Mouse (Mus musculus) CH12.LX (cell line): Measurements from ENCODE around the gene Plekhg2. TPM values are rescaled to one million over a fixed set of nuclear protein-coding genes. Genes with fewer than 3 reads are reported as not detected.

Experiments
- DNase-seq: peaks from one replicate; pipeline ENCODE4 v3.0.0-alpha.2; 2013; ENCODE audit errors: extremely low read depth
- H3K27ac ChIP-seq: 2 replicates; pipeline ENCODE4 v1.5.1; 2012; ENCODE audit warnings: low read depth, mild to moderate bottlenecking, control low read depth, moderate library complexity; ENCODE audit not compliant: insufficient read depth
- H3K27me3 ChIP-seq: replicated peaks from 2 replicates; pipeline ENCODE3; 2012; ENCODE audit warnings: inconsistent platforms
- H3K36me3 ChIP-seq, 2 experiments: replicated peaks in 1 of 2; 2 replicates each; pipeline versions ENCODE3 to v1.6.1; 2012; ENCODE audit warnings: inconsistent platforms in 1 of 2, low read length in 1 of 2, mild to moderate bottlenecking in 1 of 2, mixed read lengths in 1 of 2, moderate library complexity in 1 of 2; ENCODE audit not compliant: control insufficient read depth in 1 of 2, insufficient read depth in 1 of 2
- H3K4me1 ChIP-seq, 2 experiments: 2 replicates each; pipeline ENCODE4 v1.6.1; 2012; ENCODE audit warnings: inconsistent platforms in 1 of 2, moderate library complexity in 1 of 2; ENCODE audit not compliant: insufficient read depth in 2 of 2, control insufficient read depth in 1 of 2
- H3K4me2 ChIP-seq: 2 replicates; pipeline ENCODE4 v1.6.1; 2012; ENCODE audit warnings: low read depth, mild to moderate bottlenecking, control low read depth; ENCODE audit not compliant: poor library complexity, insufficient read depth, severe bottlenecking
- H3K4me3 ChIP-seq, 3 experiments: fragments of 150-350 bp in 1 of 3; sonication (generic) in 1 of 3; replicated peaks in 1 of 3; 2 replicates each; pipeline versions ENCODE3 to v1.5.1; 2011 to 2012; ENCODE audit warnings: low read depth in 2 of 3, low read length in 2 of 3, mild to moderate bottlenecking in 2 of 3, moderate library complexity in 2 of 3, control low read depth in 1 of 3, improper control_type of control experiment in 1 of 3, inconsistent platforms in 1 of 3, mixed read lengths in 1 of 3; ENCODE audit not compliant: poor library complexity in 1 of 3
- H3K79me2 ChIP-seq: replicated peaks from 2 replicates; pipeline ENCODE4 v1.6.1; 2012; ENCODE audit warnings: mild to moderate bottlenecking, moderate library complexity; ENCODE audit not compliant: control insufficient read depth, poor library complexity, insufficient read depth, severe bottlenecking; ENCODE audit errors: extremely low read depth
- H3K9ac ChIP-seq: 2 replicates; pipeline ENCODE4 v1.6.1; 2012; ENCODE audit warnings: low read depth, mild to moderate bottlenecking, control low read depth, moderate library complexity; ENCODE audit not compliant: insufficient read depth
- H3K9me3 ChIP-seq: replicated peaks from 2 replicates; pipeline ENCODE3; 2012; ENCODE audit warnings: low read length, inconsistent platforms, mixed read lengths
- BHLHE40 ChIP-seq: IDR thresholded peaks from 2 replicates; pipeline ENCODE4 v1.6.1; 2011; ENCODE audit warnings: mild to moderate bottlenecking, low read depth, low read length, improper control_type of control experiment
- CHD2 ChIP-seq: IDR thresholded peaks from 2 replicates; pipeline ENCODE4 v1.6.1; 2011; ENCODE audit warnings: low read length, improper control_type of control experiment
- CTCF ChIP-seq, 2 experiments: IDR thresholded peaks in 1 of 2; conservative IDR thresholded peaks in 1 of 2; 2 replicates each; pipeline ENCODE4 v1.5.1; 2011 to 2012; ENCODE audit warnings: low read depth in 2 of 2, low read length in 2 of 2, improper control_type of control experiment in 1 of 2, inconsistent platforms in 1 of 2, mild to moderate bottlenecking in 1 of 2, moderate library complexity in 1 of 2
- ETS1 ChIP-seq: conservative IDR thresholded peaks from 2 replicates; pipeline ENCODE4 v1.6.1; 2012; ENCODE audit warnings: low read depth, mild to moderate bottlenecking, inconsistent platforms, low read length, improper control_type of control experiment, moderate library complexity
- HCFC1 ChIP-seq: IDR thresholded peaks from 2 replicates; pipeline ENCODE4 v1.6.1; 2012; ENCODE audit warnings: low read depth, mild to moderate bottlenecking, inconsistent platforms, low read length, improper control_type of control experiment
- JUN ChIP-seq: IDR thresholded peaks from 2 replicates; pipeline ENCODE4 v1.6.1; 2011; ENCODE audit warnings: low read depth, mild to moderate bottlenecking, low read length, improper control_type of control experiment, moderate library complexity; ENCODE audit not compliant: insufficient read depth
- JUND ChIP-seq: conservative IDR thresholded peaks from 2 replicates; pipeline ENCODE4 v1.6.1; 2011; ENCODE audit warnings: low read depth, low read length, improper control_type of control experiment
- KAT2A ChIP-seq: IDR thresholded peaks from 2 replicates; pipeline ENCODE4 v1.6.1; 2012; ENCODE audit warnings: low read length, improper control_type of control experiment, inconsistent platforms; ENCODE audit not compliant: insufficient replicate concordance
- MEF2A ChIP-seq: IDR thresholded peaks from 2 replicates; pipeline ENCODE4 v1.6.1; 2014; ENCODE audit warnings: low read depth, mild to moderate bottlenecking, inconsistent platforms, low read length, improper control_type of control experiment, borderline replicate concordance
- PAX5 ChIP-seq: IDR thresholded peaks from 2 replicates; pipeline ENCODE4 v1.6.1; 2012; ENCODE audit warnings: low read length, inconsistent platforms, mixed read lengths
- POLR2A ChIP-seq: IDR thresholded peaks from 2 replicates; pipeline ENCODE4 v1.6.1; 2011; ENCODE audit warnings: low read depth, mild to moderate bottlenecking, improper control_type of control experiment, low read length
- POLR2AphosphoS2 ChIP-seq: IDR thresholded peaks from 2 replicates; pipeline ENCODE4 v1.6.1; 2011; ENCODE audit warnings: low read depth, low read length, improper control_type of control experiment
- RAD21 ChIP-seq: IDR thresholded peaks from 2 replicates; pipeline ENCODE4 v1.6.1; 2011; ENCODE audit warnings: low read depth, mild to moderate bottlenecking, low read length, improper control_type of control experiment, moderate library complexity
- RCOR1 ChIP-seq: conservative IDR thresholded peaks from 2 replicates; pipeline ENCODE4 v1.6.1; 2012; ENCODE audit warnings: low read depth, mild to moderate bottlenecking, inconsistent platforms, low read length, improper control_type of control experiment
- SIN3A ChIP-seq: IDR thresholded peaks from 2 replicates; pipeline ENCODE4 v1.6.1; 2012; ENCODE audit warnings: low read length, improper control_type of control experiment, inconsistent platforms
- SMC3 ChIP-seq: IDR thresholded peaks from 2 replicates; pipeline ENCODE4 v1.6.1; 2011; ENCODE audit warnings: low read depth, low read length, improper control_type of control experiment
- TBP ChIP-seq: conservative IDR thresholded peaks from 2 replicates; pipeline ENCODE4 v1.6.1; 2011; ENCODE audit warnings: low read depth, low read length, improper control_type of control experiment
- USF1 ChIP-seq: IDR thresholded peaks from 2 replicates; pipeline ENCODE4 v1.6.1; 2014; ENCODE audit warnings: low read depth, mild to moderate bottlenecking, inconsistent platforms, low read length, improper control_type of control experiment
- USF2 ChIP-seq: conservative IDR thresholded peaks from 2 replicates; pipeline ENCODE4 v1.6.1; 2011; ENCODE audit warnings: low read depth, low read length, improper control_type of control experiment
- ZC3H11A ChIP-seq: IDR thresholded peaks from 2 replicates; pipeline ENCODE4 v1.6.1; 2012; ENCODE audit warnings: low read depth, mild to moderate bottlenecking, inconsistent platforms, low read length, improper control_type of control experiment
- ZKSCAN1 ChIP-seq: IDR thresholded peaks from 2 replicates; pipeline ENCODE4 v1.6.1; 2012; ENCODE audit warnings: low read depth, inconsistent platforms, low read length, improper control_type of control experiment, borderline replicate concordance
- ZNF384 ChIP-seq: IDR thresholded peaks from 2 replicates; pipeline ENCODE4 v1.6.1; 2012; ENCODE audit warnings: low read depth, low read length, improper control_type of control experiment, inconsistent platforms
- dilution Hi-C: fragments of 300-500 bp; cut with MboI; formaldehyde crosslinking; loops from 2 replicates; pipeline ENCODE4 v1.14.3; 2020; ENCODE audit warnings: low sequenced_read_pairs; ENCODE audit not compliant: extremely low pct_unique_long_range_greater_than_20kb, extremely low pct_ligation_motif_present
- in situ Hi-C: fragments of 300-500 bp; cut with MboI; formaldehyde crosslinking; loops from 3 replicates; pipeline ENCODE4 v1.14.3; 2019; ENCODE audit warnings: low sequenced_read_pairs, low pct_ligation_motif_present, low pct_unique_long_range_greater_than_20kb, mixed read lengths
- polyA plus RNA-seq: library from polyadenylated mRNA; unstranded; fragments of >175 nt; gene quantifications from 2 replicates; pipeline ENCODE4 v1.2.1, GENCODE M21; 2012; ENCODE audit warnings: low read depth; ENCODE audit not compliant: insufficient read length
- total RNA-seq, 2 experiments: library from RNA; depleted of rRNA; stranded (reverse); fragments of 300-350 nt in 1 of 2; fragments of >200 nt in 1 of 2; gene quantifications; 2 replicates each; pipeline ENCODE4 v1.2.3; 2012 to 2014

Gene Plekhg2
- total and polyA plus RNA-seq, 3 experiments = 0.39 to 5.5 (median 4.7) TPM

- Histone ChIP-seq H3K27ac (no peak overlapping the region), H3K27me3 (no peaks in the 10 kb centered on the region), H3K4me2 (no peak overlapping the region), H3K9ac (no peak overlapping the region), H3K4me1 (0 out of 4 replicates have a peak, but pooled peaks cover 0 to 1% of the 10 kb centered on the region in 2 experiments), H3K4me3 (no peak overlapping the region), H3K36me3 (peaks cover 73 to 89% of the 10 kb centered on the region in 2 experiments), H3K9me3 (no peaks in the 10 kb centered on the region), H3K79me2 (peaks cover 5% of the 10 kb centered on the region; the same call in 1 of the 2 replicates)
- dilution Hi-C loops = no loop called here
- TF ChIP-seq POLR2AphosphoS2 (peak; percentile 57; the same call in 1 of the 2 replicates), ZKSCAN1 (no peak)
- no peak for DNase-seq
- in situ Hi-C loops = no loop called here
Measured at GRCm38 (mm10) chr7:28398696-28399340, 26.4 kb upstream of the Plekhg2 start.

- peaks cover 0 to 5% of the 10 kb centered on the region in 2 experiments; a peak in 1 of 4 replicates for H3K4me1 ChIP-seq
- TF ChIP-seq USF2 (no peak), CTCF (conservative IDR thresholded peaks at IDR 0.05 in 1 of 2, IDR thresholded peaks at IDR 0.05 in 1 of 2; ENCODE audit: low read depth in 2 of 2, low read length in 2 of 2) (peak; percentile 34 to 66), CHD2 (no peak), RAD21 (peak; percentile 40), SMC3 (peak; percentile 54)
- dilution Hi-C loops = no loop called here
- peaks cover 9% of the 10 kb centered on the region; the same call in 1 of the 2 replicates for H3K79me2 ChIP-seq
- no peak overlapping the region for H3K27ac ChIP-seq
- in situ Hi-C loops = no loop called here
- peak; percentile 55 for DNase-seq
- H3K36me3 ChIP-seq = peaks cover 64 to 81% of the 10 kb centered on the region in 2 experiments
- no peaks in the 10 kb centered on the region for H3K27me3 ChIP-seq
- H3K9ac ChIP-seq = no peak overlapping the region
- no peaks in the 10 kb centered on the region for H3K9me3 ChIP-seq
- H3K4me2 ChIP-seq = no peak overlapping the region
- no peak overlapping the region for H3K4me3 ChIP-seq
Measured at GRCm38 (mm10) chr7:28398000-28398399, 25.6 kb upstream of the Plekhg2 start.

- peaks cover 22% of the 10 kb centered on the region for H3K79me2 ChIP-seq
- peaks cover 0 to 11% of the 10 kb centered on the region in 2 experiments; a peak in 2 of 4 replicates for H3K4me1 ChIP-seq
- DNase-seq = no peak
- TF ChIP-seq ZNF384 (no peak), POLR2A (no peak), USF1 (no peak), ZKSCAN1 (no peak), KAT2A (no peak), RCOR1 (no peak), JUND (no peak), CHD2 (no peak), JUN (no peak), ETS1 (no peak), PAX5 (no peak), TBP (no peak), BHLHE40 (no peak), SIN3A (no peak), ZC3H11A (no peak), HCFC1 (no peak), MEF2A (no peak)
- no peaks in the 10 kb centered on the region for H3K27me3 ChIP-seq
- H3K9me3 ChIP-seq = no peaks in the 10 kb centered on the region
- in situ Hi-C loops (no loop called here), dilution Hi-C loops (no loop called here)
- peaks cover 46 to 62% of the 10 kb centered on the region in 2 experiments for H3K36me3 ChIP-seq
- no peak overlapping the region for H3K4me3 ChIP-seq
- H3K9ac ChIP-seq = no peak overlapping the region
- H3K4me2 ChIP-seq = no peak overlapping the region
- H3K27ac ChIP-seq = no peak overlapping the region
Measured at GRCm38 (mm10) chr7:28395425-28395824, 23.0 kb upstream of the Plekhg2 start.
